Mouse (Mus musculus): ENCODE results near the gene A030014E15Rik. TPM values are rescaled to one million over a fixed set of nuclear protein-coding genes. Genes with fewer than 3 reads are reported as not detected.

The A030014E15Rik gene
- total RNA-seq, 1 experiment from 2014 or later, result not detected

Other genes starting within 250 kb of the A030014E15Rik start
- gene Mff, start 200.0 kb upstream of the A030014E15Rik start, total RNA-seq (2021), result 129 and 138 TPM in 2 replicates
- not detected in 2 replicates for gene Tm4sf20, start 156.5 kb upstream of the A030014E15Rik start, total RNA-seq (2021)
- gene Gm47791, start 153.7 kb upstream of the A030014E15Rik start, total RNA-seq (2021), result not detected in 2 replicates
- 53.0 and 59.5 TPM in 2 replicates for gene Agfg1, start 85.4 kb upstream of the A030014E15Rik start, total RNA-seq (2021)
- gene A030005L19Rik, start 11.6 kb upstream of the A030014E15Rik start, total RNA-seq (2021), result not detected in 2 replicates
- gene Gm6217, start 6.5 kb downstream of the A030014E15Rik start, total RNA-seq (2021), result not detected in 2 replicates
- not detected in 2 replicates for gene A030003K21Rik, start 18.5 kb downstream of the A030014E15Rik start, total RNA-seq (2021)
- gene Gm7544, start 31.1 kb downstream of the A030014E15Rik start, total RNA-seq (2021), result not detected in 2 replicates
- gene Gm47955, start 35.4 kb downstream of the A030014E15Rik start, total RNA-seq (2021), result not detected in 2 replicates
- gene Gm47959, start 75.6 kb downstream of the A030014E15Rik start, total RNA-seq (2021), result not detected in 2 replicates
- gene Slc19a3, start 113.5 kb downstream of the A030014E15Rik start, total RNA-seq (2021), result 0.26 TPM in 1 of 2 replicates, not detected in the other
- gene Krtap28-10, start 117.6 kb downstream of the A030014E15Rik start, total RNA-seq (2021), result not detected in 2 replicates
- not detected in 2 replicates for gene Gm47969, start 120.0 kb downstream of the A030014E15Rik start, total RNA-seq (2021)
- gene A030005K14Rik, start 134.5 kb downstream of the A030014E15Rik start, total RNA-seq (2021), result not detected in 2 replicates
- gene Krtap28-13, start 136.0 kb downstream of the A030014E15Rik start, total RNA-seq (2021), result not detected in 2 replicates
- not detected in 2 replicates for gene Ccl20, start 191.8 kb downstream of the A030014E15Rik start, total RNA-seq (2021)
- not detected in 2 replicates for gene Daw1, start 234.8 kb downstream of the A030014E15Rik start, total RNA-seq (2021)

Data from adrenal gland, postnatal 14 days (tissue).